Mouse (Mus musculus) gastrocnemius, adult 18-20 months (tissue): ENCODE measurements around the gene Gm6904. TPM values are rescaled to one million over a fixed set of nuclear protein-coding genes. Genes with fewer than 3 reads are reported as not detected.
A peak's percentile ranks its signal among the peaks of the same experiment; 100 is the strongest.
"Not testable (repeated sequence)": the region's sequence is repeated elsewhere in the genome, so short reads cannot be mapped to it uniquely, and the experiment has no call there.

Experiments
- DNase-seq: peaks from one replicate; pipeline ENCODE4 v3.0.0; 2021; ENCODE audit warnings: low spot score
- long read RNA-seq, 2 experiments: library from polyadenylated mRNA; stranded (forward); transcript quantifications; one replicate each; pipeline ENCODE4 v2.0.0; 2021
- total RNA-seq, 2 experiments: library from RNA; stranded (reverse); gene quantifications; 2 replicates each; pipeline ENCODE4 v1.2.3; 2021

Gene Gm6904
- not detected for total RNA-seq
- long read RNA-seq, experiment 1 = 0 reads
- long read RNA-seq, experiment 2 = 0 reads

GRCm38 (mm10) chr14:59260056-59260455 is at the start of gene Gm6904:
Gene Gm6904, minus strand, starts transcription at chr14:59260216.
- peak; percentile 11 for DNase-seq

GRCm38 (mm10) chr14:59297391-59297790 is 37.4 kb upstream of the Gm6904 start, which contains the start of gene Phf11a:
Gene Phf11a, minus strand, starts transcription at chr14:59297522.
- not testable (repeated sequence) for DNase-seq

- DNase-seq = not testable (repeated sequence)
Measured at GRCm38 (mm10) chr14:59291769-59292168, 31.8 kb upstream of the Gm6904 start.

- DNase-seq = not testable (repeated sequence)
Measured at GRCm38 (mm10) chr14:59274961-59275360, 14.9 kb upstream of the Gm6904 start.

GRCm38 (mm10) chr14:59255861-59256260 is 4.2 kb downstream of the Gm6904 start:
- DNase-seq = not testable (repeated sequence)

GRCm38 (mm10) chr14:59250350-59250749 is 9.7 kb downstream of the Gm6904 start:
- DNase-seq = not testable (repeated sequence)

GRCm38 (mm10) chr14:59233635-59234034 is 26.4 kb downstream of the Gm6904 start:
- DNase-seq = no peak

- peak; percentile 13 for DNase-seq
Measured at GRCm38 (mm10) chr14:59232003-59232402, 28.0 kb downstream of the Gm6904 start.

- DNase-seq = no peak
Measured at GRCm38 (mm10) chr14:59230331-59230966, 29.6 kb downstream of the Gm6904 start.

GRCm38 (mm10) chr14:59229822-59230221 is 30.2 kb downstream of the Gm6904 start:
- no peak for DNase-seq

GRCm38 (mm10) chr14:59226240-59226639 is 33.8 kb downstream of the Gm6904 start:
- DNase-seq = no peak

- DNase-seq = no peak
Measured at GRCm38 (mm10) chr14:59219241-59219640, 40.8 kb downstream of the Gm6904 start.

- DNase-seq = no peak
Measured at GRCm38 (mm10) chr14:59209816-59210215, 50.2 kb downstream of the Gm6904 start.

GRCm38 (mm10) chr14:59209003-59209402 is 51.0 kb downstream of the Gm6904 start:
- DNase-seq = no peak

- no peak for DNase-seq
Measured at GRCm38 (mm10) chr14:59205976-59206583, 53.9 kb downstream of the Gm6904 start.

- no peak for DNase-seq
Measured at GRCm38 (mm10) chr14:59205461-59205860, 54.6 kb downstream of the Gm6904 start.

GRCm38 (mm10) chr14:59201604-59202215 is 58.3 kb downstream of the Gm6904 start:
- no peak for DNase-seq

GRCm38 (mm10) chr14:59200711-59201603 is 59.1 kb downstream of the Gm6904 start, which contains the start of gene Rcbtb1:
Gene Rcbtb1, plus strand, starts transcription at chr14:59201209.
- DNase-seq = peak; percentile 92
